Mouse (Mus musculus): Measurements from ENCODE around the gene Nfix. TPM values are rescaled to one million over a fixed set of nuclear protein-coding genes. Genes with fewer than 3 reads are reported as not detected.

The Nfix gene
- total RNA-seq, 2 experiments from 2014 or later: 674 to 782 TPM

DNA sequence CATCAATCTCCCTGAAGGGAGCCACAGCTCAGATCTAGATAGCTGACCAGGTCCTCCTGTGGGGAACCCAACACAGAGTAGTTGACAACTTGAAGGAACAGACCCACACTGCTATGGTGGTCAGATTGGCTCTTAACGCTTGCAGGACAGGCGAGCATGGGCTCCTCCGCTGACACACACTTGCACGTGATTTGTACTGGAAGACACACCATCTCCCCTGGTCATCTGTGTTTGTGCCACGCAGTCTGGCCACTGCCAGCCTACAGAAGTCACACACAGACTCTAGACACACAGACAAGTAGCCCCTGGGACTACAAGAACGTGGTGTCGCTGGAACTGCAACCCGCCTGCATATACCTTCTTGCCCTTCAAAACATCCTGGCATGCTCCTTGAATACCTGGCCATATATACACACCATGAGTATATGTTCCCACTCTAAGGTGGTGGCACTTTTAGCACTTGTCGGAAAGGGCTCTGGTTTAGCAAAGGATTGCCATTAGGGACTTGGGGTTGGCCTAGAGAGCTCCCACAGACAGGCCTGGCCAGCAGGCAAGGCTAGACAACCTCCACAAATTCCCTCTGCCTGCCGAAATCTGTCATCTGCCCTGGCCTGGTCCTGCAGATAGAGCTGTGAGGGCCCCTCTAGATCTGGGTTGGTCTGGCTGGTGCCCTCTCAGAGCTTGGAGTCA is 1.6 kb downstream of the Nfix start:
- DNase-seq: no peak
- intact Hi-C loops (cut with DNase I): no loop called here

DNA sequence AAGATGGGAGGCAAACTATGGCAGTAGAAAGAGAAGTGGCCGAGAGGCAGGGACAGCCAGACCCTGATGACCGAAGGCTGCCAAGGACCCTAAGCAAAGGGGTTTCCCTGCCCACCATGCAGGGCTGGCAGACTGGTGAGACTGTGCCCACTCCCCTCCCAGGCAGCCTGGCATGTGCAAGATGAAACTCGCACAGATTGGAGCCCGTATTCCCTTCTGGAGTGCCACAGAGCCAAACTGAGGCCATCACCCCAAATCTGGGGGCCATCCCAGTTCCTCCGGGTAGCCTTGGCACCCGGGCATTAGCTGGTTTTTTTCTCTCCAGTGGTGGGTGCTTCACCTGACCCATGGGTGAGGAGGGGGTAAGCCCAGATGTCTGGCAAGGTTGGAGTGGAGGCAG is 2.2 kb downstream of the Nfix start:
- intact Hi-C loops (cut with DNase I): no loop called here
- DNase-seq: peak; percentile 84

- intact Hi-C loops (cut with DNase I): no loop called here
- no peak for DNase-seq
These were observed 2.8 kb downstream of the Nfix start for GRCm38 (mm10) chr8:84797256-84797797.

GRCm38 (mm10) chr8:84794486-84794885 is 5.7 kb downstream of the Nfix start:
- DNase-seq: peak; percentile 81
- intact Hi-C loops (cut with DNase I): no loop called here

DNA sequence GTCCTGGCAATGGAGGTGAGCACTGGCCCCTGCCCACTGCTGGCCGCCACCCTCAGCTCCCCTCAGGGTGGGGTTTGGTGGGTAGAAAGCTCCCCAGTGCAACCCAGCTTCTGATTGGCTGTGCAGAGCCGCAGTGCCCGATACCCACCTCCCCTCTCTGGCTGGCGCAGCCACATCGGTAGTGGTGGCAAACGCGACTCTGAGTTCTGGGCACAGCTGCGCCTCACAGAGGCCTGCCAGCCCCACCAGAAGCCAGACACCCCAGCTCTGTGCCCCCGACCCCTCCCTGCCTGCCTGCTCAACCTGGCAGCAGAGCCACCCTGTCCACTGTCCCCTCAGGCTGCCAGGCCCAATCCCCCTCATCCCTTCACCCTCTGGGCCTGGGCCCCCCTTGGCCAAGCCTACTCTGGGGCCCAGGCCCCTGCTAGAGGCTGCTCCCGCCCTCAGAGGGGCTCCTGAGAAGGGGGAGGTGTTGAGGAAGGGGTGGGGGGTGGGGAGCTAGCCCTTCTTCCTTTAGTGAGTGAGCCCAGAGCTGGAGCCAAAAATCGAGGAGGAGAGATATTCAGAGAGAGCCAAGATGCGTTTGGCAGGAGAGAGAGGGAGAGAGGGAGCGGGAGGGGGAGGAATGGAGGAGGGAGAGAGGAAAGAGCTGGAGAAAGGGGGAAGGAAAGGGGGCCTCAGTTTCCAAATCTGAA is 6.2 kb downstream of the Nfix start:
- peak; percentile 95 for DNase-seq
- intact Hi-C loops (cut with DNase I): no loop called here

DNA sequence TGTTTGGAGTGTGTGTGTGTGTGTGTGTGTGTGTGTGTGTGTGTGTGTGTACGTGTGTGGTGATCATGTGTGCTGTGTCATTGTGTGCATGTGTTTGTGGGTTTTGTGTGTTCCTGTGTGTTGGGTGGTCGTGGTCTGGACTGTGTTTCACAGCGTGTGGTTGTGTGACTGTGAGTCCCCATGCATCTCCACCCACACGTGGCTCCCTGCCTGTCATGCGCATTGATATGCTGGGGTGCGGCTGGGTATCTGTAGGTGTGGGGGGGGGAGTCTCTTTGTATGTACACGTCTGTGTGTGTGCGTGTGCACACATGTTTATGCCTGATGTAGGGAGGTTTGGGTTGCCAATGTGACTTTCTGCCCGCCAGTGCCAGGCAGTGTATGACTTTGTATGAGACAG is 7.0 kb downstream of the Nfix start:
- intact Hi-C loops (cut with DNase I): no loop called here

GRCm38 (mm10) chr8:84792429-84792947 is 7.7 kb downstream of the Nfix start:
- DNase-seq: no peak
- intact Hi-C loops (cut with DNase I): no loop called here

More for the DNA sequence above, 7.0 kb downstream of the Nfix start:
- DNase-seq: no peak

DNA sequence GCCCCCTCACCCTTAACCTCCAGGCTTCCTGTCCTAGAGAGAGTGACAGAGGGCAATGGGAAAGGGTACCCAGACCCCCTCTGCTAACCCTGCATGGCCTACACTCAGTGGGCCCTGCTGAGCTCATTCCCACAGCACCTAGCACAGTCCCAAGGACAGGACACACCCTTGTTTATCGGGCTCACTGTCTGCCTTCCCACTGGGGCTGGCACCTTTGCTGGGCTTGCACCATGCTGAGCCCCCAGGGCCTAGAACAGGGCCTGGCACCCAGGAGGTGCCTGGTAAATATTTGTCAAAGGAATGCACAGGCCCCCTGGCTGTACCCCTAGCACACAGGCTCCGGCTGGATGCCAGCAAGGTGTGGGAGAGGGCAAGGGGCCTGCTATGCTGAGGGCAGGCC is 9.6 kb downstream of the Nfix start:
- no peak for DNase-seq
- intact Hi-C loops (cut with DNase I): no loop called here

DNA sequence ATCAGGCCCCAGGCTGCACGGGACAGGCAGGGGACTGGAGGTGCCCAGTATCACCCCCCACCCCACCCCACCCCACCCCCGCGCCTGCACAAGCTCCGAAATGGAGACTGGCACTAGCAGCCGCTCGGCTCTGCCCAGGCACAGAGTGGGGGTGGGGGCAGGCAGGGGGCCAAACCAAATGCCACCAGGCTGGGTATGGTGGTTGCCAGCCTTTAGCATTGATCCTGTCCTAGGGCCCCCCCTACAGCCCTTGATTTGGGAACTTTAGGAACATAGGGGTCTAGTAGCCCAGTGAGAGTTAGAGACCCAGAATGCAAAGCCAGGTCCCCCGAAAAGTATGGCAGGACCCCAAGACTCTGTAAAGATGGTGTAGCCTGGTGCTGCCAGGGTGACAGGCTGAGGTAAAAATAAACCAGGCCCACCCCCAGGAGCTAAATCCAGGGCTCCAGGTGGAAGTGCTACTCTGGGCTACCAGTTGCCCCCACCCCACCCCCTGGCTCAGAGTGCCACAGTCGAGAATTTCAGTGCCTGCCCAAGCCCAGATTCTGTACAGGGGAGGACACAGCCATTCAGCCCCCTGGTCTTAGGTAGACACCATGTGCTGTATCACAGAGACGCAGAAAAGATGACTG is 10.2 kb downstream of the Nfix start:
- peak; percentile 92 for DNase-seq
- intact Hi-C loops (cut with DNase I): no loop called here

- intact Hi-C loops (cut with DNase I): no loop called here
- no peak for DNase-seq
These were observed 10.8 kb downstream of the Nfix start for GRCm38 (mm10) chr8:84789345-84789744.

GRCm38 (mm10) chr8:84788896-84789295 is 11.2 kb downstream of the Nfix start:
- intact Hi-C loops (cut with DNase I): no loop called here
- DNase-seq: no peak

DNA sequence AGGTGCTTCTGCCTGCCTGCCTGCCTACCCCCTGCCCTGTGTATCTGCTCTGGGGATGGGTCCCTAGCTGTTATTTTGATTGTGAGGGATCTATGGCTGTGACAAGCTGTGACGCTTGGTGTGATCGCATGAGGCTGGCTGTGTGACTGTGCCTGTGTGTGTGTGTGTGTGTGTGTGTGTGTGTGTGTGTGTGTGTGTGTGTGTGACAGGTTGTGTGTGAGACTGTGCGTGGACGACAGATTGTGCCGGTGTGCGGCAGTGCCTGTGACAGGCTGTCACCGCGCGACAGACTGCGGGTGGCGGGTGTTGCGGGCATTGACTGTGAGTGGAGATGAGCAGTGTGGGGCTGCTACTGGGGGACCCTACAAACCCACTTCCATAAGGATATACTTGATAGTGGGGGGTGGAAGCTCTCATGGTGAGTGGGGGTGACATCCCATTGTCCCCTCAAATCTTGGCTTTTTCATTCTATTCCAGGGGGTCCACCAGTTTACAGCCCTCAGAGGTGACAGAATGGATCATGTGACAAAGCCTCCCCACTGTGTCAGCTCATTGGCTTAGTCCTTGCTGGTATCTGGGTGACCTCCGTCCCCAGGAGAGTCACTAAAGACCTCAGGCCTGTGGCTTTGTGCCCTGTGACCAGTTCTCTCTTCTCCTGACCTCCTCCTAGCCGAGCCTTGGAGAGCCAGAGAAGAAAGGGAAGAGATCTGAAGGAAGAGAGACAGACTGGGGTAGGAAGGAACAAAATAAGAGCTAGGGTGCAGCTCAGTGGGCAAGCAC is 12.4 kb downstream of the Nfix start:
- intact Hi-C loops (cut with DNase I): no loop called here
- no peak for DNase-seq

- no peak for DNase-seq
- intact Hi-C loops (cut with DNase I): no loop called here
These were observed 13.2 kb downstream of the Nfix start for GRCm38 (mm10) chr8:84786801-84787467.

GRCm38 (mm10) chr8:84785756-84786677 is 14.1 kb downstream of the Nfix start:
- peak; percentile 74 for DNase-seq
- intact Hi-C loops (cut with DNase I): no loop called here

DNA sequence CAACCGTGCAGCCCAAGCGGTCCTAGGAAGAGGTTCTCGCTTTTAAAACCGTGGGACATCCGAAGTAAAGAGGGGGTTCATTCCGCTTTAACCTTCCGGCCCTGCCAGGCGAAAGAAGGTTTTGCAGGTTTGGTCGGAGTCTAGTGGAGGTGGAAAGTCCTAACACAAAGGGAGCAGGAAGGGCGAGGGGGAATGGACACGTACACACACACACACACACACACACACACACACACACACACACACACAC is 14.7 kb downstream of the Nfix start:
- intact Hi-C loops (cut with DNase I): no loop called here
- DNase-seq: no peak

DNA sequence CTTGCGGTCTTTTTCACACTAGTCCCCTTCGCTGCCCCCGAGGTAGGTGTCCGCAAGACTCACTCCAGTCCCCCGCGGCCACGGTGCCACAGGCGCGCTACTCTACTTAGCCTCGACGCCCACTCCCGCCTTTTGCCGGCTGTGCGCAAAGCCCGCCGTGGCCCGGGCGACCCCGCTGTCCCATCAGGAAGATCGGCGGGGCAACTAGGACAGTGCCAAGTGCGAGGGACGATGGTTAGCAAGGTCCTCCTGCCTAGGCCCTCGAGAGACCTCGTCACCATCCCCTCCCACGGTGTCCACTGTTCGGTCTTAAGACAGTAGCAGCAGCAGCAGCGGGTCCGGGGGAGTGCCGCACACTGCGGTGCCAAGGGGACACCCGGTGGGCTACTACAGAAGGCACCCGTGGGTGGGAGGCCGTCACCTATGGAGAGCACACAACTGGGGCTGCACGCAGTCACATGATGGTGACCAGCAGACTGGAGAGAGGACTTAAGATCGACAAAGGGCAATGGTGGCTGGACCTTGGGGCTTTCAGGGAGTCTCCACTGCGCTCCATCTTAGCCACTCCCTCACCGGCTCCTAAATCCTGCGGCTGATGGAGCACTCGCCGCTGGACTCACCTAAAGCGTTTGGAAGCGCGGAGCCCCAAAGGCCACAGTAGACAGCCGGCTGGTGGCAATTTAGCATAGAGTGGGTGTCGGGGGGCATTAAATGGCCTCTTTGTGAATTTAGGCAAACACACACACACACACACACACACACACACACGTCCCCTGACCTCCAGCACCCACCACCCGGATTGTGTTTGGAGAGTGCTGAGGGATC is 15.3 kb downstream of the Nfix start:
- DNase-seq: no peak
- intact Hi-C loops (cut with DNase I): no loop called here

DNA sequence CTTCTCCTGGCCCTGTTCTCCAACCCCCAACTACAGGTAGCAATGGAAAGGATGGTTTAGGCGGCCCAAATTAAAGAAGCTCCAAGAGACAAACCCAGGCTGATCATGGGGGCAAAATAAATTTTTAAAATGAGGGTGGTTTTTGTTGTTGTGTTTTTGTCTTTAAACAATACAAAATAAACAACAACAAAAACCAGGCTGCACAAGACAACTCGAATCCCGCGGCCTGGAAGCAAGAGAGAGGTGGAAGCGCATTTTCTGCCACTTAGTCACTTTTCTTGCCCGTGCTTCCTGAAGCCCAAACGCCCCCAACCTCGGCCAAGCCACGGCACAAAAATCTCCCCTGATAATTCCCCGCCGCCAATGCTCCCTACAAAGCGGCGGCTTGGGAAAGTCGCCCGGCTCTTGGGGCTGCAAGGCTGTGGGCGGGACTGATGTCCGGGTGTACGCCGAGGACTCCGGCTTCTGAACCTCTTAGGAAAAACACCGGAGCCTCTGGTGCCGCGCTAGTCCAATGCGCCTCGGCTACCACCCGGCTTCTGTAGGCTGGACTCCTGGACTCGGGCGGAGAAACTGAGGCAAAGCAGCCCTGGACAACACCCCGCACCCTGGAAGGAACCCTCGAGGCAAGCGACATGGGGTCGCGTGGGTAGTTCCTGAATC is 16.1 kb downstream of the Nfix start:
- intact Hi-C loops (cut with DNase I): no loop called here
- DNase-seq: no peak
